Mouse (Mus musculus): Measurements from ENCODE around the gene Olfr1419. TPM values are rescaled to one million over a fixed set of nuclear protein-coding genes. Genes with fewer than 3 reads are reported as not detected.
"Not testable (repeated sequence)": the region's sequence is repeated elsewhere in the genome, so short reads cannot be mapped to it uniquely, and the experiment has no call there.

Gene Olfr1419
- not detected in 2 replicates for polyA plus RNA-seq (2015; fragmentation: Nextera tagmentation; extraction: Ambion mirVana)

GRCm38 (mm10) chr19:11875006-11875405 is at the start of gene Olfr1419:
Gene Olfr1419 (minus strand): TSS chr19:11875106.
- 43% methylated on average over 1 of the region's 1 CpGs for WGBS
- H3K4me2 ChIP-seq (replicated peaks), result no peak within 1 kb of the TSS
- no peak for ATAC-seq (replicated peaks)
- no peaks in the 10 kb centered on the region for H3K36me3 ChIP-seq
- H3K27me3 ChIP-seq, result no peaks in the 10 kb centered on the region
- H3K4me3 ChIP-seq, result no peak within 1 kb of the TSS
- H3K9me3 ChIP-seq, result no peaks in the 10 kb centered on the region
- no peaks in the 10 kb centered on the region for H3K4me1 ChIP-seq
- H3K9ac ChIP-seq (replicated peaks), result no peak within 1 kb of the TSS
- no peak within 1 kb of the TSS for H3K27ac ChIP-seq (replicated peaks)

- WGBS, result 96% methylated on average over 2 of the region's 2 CpGs
- not testable (repeated sequence) for H3K27ac ChIP-seq (replicated peaks); H3K4me3 ChIP-seq; H3K9me3 ChIP-seq; H3K4me1 ChIP-seq; H3K9ac ChIP-seq (replicated peaks); ATAC-seq (replicated peaks); H3K27me3 ChIP-seq; H3K4me2 ChIP-seq (replicated peaks)
- peaks cover 67% of the 10 kb centered on the region for H3K36me3 ChIP-seq
Measured at GRCm38 (mm10) chr19:11922515-11922914, 47.6 kb upstream of the Olfr1419 start.

- Histone ChIP-seq H3K36me3 (peaks cover 67% of the 10 kb centered on the region), H3K4me2 (replicated peaks) (no peak overlapping the region), H3K9me3 (no peaks in the 10 kb centered on the region), H3K27me3 (no peaks in the 10 kb centered on the region), H3K4me1 (no peaks in the 10 kb centered on the region), H3K4me3 (no peak overlapping the region), H3K9ac (replicated peaks) (no peak overlapping the region), H3K27ac (replicated peaks) (no peak overlapping the region)
- WGBS, result 97% methylated on average over 1 of the region's 1 CpGs
- no peak for ATAC-seq (replicated peaks)
Measured at GRCm38 (mm10) chr19:11922068-11922467, 47.2 kb upstream of the Olfr1419 start.

GRCm38 (mm10) chr19:11915804-11916203 is 40.9 kb upstream of the Olfr1419 start:
- Histone ChIP-seq H3K4me3 (no peak overlapping the region), H3K27ac (replicated peaks) (no peak overlapping the region), H3K36me3 (peaks cover 23% of the 10 kb centered on the region), H3K4me1 (peaks cover 37% of the 10 kb centered on the region), H3K27me3 (no peaks in the 10 kb centered on the region), H3K9me3 (no peaks in the 10 kb centered on the region), H3K4me2 (replicated peaks) (no peak overlapping the region), H3K9ac (replicated peaks) (no peak overlapping the region)
- ATAC-seq (replicated peaks), result no peak
- 8% methylated on average over 2 of the region's 2 CpGs for WGBS

- H3K9me3 ChIP-seq, result no peaks in the 10 kb centered on the region
- H3K9ac ChIP-seq (replicated peaks), result peak overlapping the region; percentile 84
- H3K36me3 ChIP-seq, result peaks cover 13% of the 10 kb centered on the region
- H3K27me3 ChIP-seq, result no peaks in the 10 kb centered on the region
- H3K27ac ChIP-seq (replicated peaks), result peak overlapping the region; percentile 84
- WGBS, result under 1% methylated on average over 45 of the region's 54 CpGs
- ATAC-seq (replicated peaks), result peak; percentile 68
- peak overlapping the region; percentile 84 for H3K4me3 ChIP-seq
- peak overlapping the region; percentile 76 for H3K4me2 ChIP-seq (replicated peaks)
- peaks cover 37% of the 10 kb centered on the region for H3K4me1 ChIP-seq
Measured at GRCm38 (mm10) chr19:11912533-11913121, 37.7 kb upstream of the Olfr1419 start.

GRCm38 (mm10) chr19:11912037-11912532 is 37.2 kb upstream of the Olfr1419 start, which contains the start of gene Patl1:
Gene Patl1 (plus strand): TSS chr19:11912399.
- no peaks in the 10 kb centered on the region for H3K27me3 ChIP-seq
- peaks cover 9% of the 10 kb centered on the region for H3K36me3 ChIP-seq
- WGBS, result under 1% methylated on average over 44 of the region's 53 CpGs
- peak; percentile 98 for ATAC-seq (replicated peaks)
- H3K4me3 ChIP-seq, result peak within 1 kb of the TSS; percentile 84
- H3K9ac ChIP-seq (replicated peaks), result peak within 1 kb of the TSS; percentile 84
- H3K4me2 ChIP-seq (replicated peaks), result peak within 1 kb of the TSS; percentile 76
- no peaks in the 10 kb centered on the region for H3K9me3 ChIP-seq
- peak within 1 kb of the TSS; percentile 84 for H3K27ac ChIP-seq (replicated peaks)
- H3K4me1 ChIP-seq, result peaks cover 37% of the 10 kb centered on the region

- peaks cover 8% of the 10 kb centered on the region for H3K36me3 ChIP-seq
- H3K27me3 ChIP-seq, result no peaks in the 10 kb centered on the region
- H3K9ac ChIP-seq (replicated peaks), result peak overlapping the region; percentile 84
- 4% methylated on average over 17 of the region's 17 CpGs for WGBS
- peak overlapping the region; percentile 76 for H3K4me2 ChIP-seq (replicated peaks)
- H3K27ac ChIP-seq (replicated peaks), result peak overlapping the region; percentile 84
- ATAC-seq (replicated peaks), result peak; percentile 42
- no peaks in the 10 kb centered on the region for H3K9me3 ChIP-seq
- H3K4me3 ChIP-seq, result peak overlapping the region; percentile 84
- H3K4me1 ChIP-seq, result peaks cover 37% of the 10 kb centered on the region
Measured at GRCm38 (mm10) chr19:11911603-11912002, 36.7 kb upstream of the Olfr1419 start.

- H3K9ac ChIP-seq (replicated peaks), result no peak overlapping the region
- H3K36me3 ChIP-seq, result peaks cover 7% of the 10 kb centered on the region
- ATAC-seq (replicated peaks), result no peak
- no peaks in the 10 kb centered on the region for H3K27me3 ChIP-seq
- H3K9me3 ChIP-seq, result no peaks in the 10 kb centered on the region
- 90% methylated on average over 5 of the region's 5 CpGs for WGBS
- peaks cover 32% of the 10 kb centered on the region for H3K4me1 ChIP-seq
- H3K4me3 ChIP-seq, result peak overlapping the region; percentile 84
- peak overlapping the region; percentile 76 for H3K4me2 ChIP-seq (replicated peaks)
- no peak overlapping the region for H3K27ac ChIP-seq (replicated peaks)
Measured at GRCm38 (mm10) chr19:11911021-11911420, 36.1 kb upstream of the Olfr1419 start.

- Histone ChIP-seq H3K27me3 (no peaks in the 10 kb centered on the region), H3K9me3 (no peaks in the 10 kb centered on the region), H3K9ac (replicated peaks) (no peak within 1 kb of the TSS), H3K4me1 (no peaks in the 10 kb centered on the region), H3K27ac (replicated peaks) (no peak within 1 kb of the TSS), H3K4me2 (replicated peaks) (no peak within 1 kb of the TSS), H3K4me3 (no peak within 1 kb of the TSS), H3K36me3 (no peaks in the 10 kb centered on the region)
- ATAC-seq (replicated peaks), result no peak
- WGBS, result 44% methylated on average over 1 of the region's 1 CpGs
Measured at GRCm38 (mm10) chr19:11886265-11886664, 11.4 kb upstream of the Olfr1419 start, which contains the start of gene Olfr1420. Gene Olfr1420 (plus strand): TSS chr19:11886565.

- H3K4me2 ChIP-seq (replicated peaks); ATAC-seq (replicated peaks): not testable (repeated sequence)
- WGBS, result 67% methylated on average over 22 of the region's 22 CpGs
Measured at GRCm38 (mm10) chr19:11878404-11878803, 3.5 kb upstream of the Olfr1419 start.

GRCm38 (mm10) chr19:11867837-11868236 is 7.1 kb downstream of the Olfr1419 start:
- 79% methylated on average over 2 of the region's 2 CpGs for WGBS
- no peaks in the 10 kb centered on the region for H3K9me3 ChIP-seq
- H3K36me3 ChIP-seq, result no peaks in the 10 kb centered on the region
- no peak overlapping the region for H3K27ac ChIP-seq (replicated peaks)
- ATAC-seq (replicated peaks), result no peak
- H3K27me3 ChIP-seq, result no peaks in the 10 kb centered on the region
- no peak overlapping the region for H3K4me3 ChIP-seq
- H3K4me1 ChIP-seq, result no peaks in the 10 kb centered on the region
- no peak overlapping the region for H3K4me2 ChIP-seq (replicated peaks)
- no peak overlapping the region for H3K9ac ChIP-seq (replicated peaks)

More at GRCm38 (mm10) chr19:11878404-11878803, 3.5 kb upstream of the Olfr1419 start:
- not testable (repeated sequence) for H3K36me3 ChIP-seq; H3K9ac ChIP-seq (replicated peaks); H3K4me1 ChIP-seq; H3K27ac ChIP-seq (replicated peaks); H3K27me3 ChIP-seq; H3K9me3 ChIP-seq; H3K4me3 ChIP-seq

- Histone ChIP-seq H3K4me2 (replicated peaks) (no peak within 1 kb of the TSS), H3K27ac (replicated peaks) (no peak within 1 kb of the TSS), H3K9ac (replicated peaks) (no peak within 1 kb of the TSS), H3K36me3 (no peaks in the 10 kb centered on the region), H3K27me3 (no peaks in the 10 kb centered on the region), H3K4me1 (no peaks in the 10 kb centered on the region), H3K4me3 (no peak within 1 kb of the TSS), H3K9me3 (no peaks in the 10 kb centered on the region)
- WGBS, result 92% methylated on average over 1 of the region's 1 CpGs
- no peak for ATAC-seq (replicated peaks)
Measured at GRCm38 (mm10) chr19:11860966-11861365, 13.9 kb downstream of the Olfr1419 start, which contains the start of gene Olfr1418. Gene Olfr1418 (minus strand): TSS chr19:11861066.

Measured in forebrain, embryonic 15.5 days (tissue).